Mouse (Mus musculus) stomach, postnatal 0 days (tissue): ENCODE data around the gene Arid3c.
"Not testable (repeated sequence)": the region's sequence is repeated elsewhere in the genome, so short reads cannot be mapped to it uniquely, and the experiment has no call there.

Experiments used
- CTCF ChIP-seq: IDR thresholded peaks from 2 replicates; pipeline ENCODE4 v1.5.1; 2016; ENCODE audit warnings: antibody characterized with exemption, low read depth, mild to moderate bottlenecking, moderate library complexity
- EP300 ChIP-seq: optimal IDR thresholded peaks from 2 replicates; pipeline ENCODE3; 2016; ENCODE audit warnings: antibody characterized with exemption

GRCm38 (mm10) chr4:41698421-41699016, 32.4 kb downstream of the Arid3c start:
- not testable (repeated sequence) for TF ChIP-seq CTCF, EP300
